Mouse (Mus musculus) urinary bladder, postnatal 14 days (tissue): ENCODE data around the gene Mier2.
A peak's percentile ranks its signal among the peaks of the same experiment; 100 is the strongest.

ENCODE experiments used
- DNase-seq: peaks from one replicate; pipeline ENCODE4 v3.0.0; 2021; ENCODE audit warnings: low spot score

Gene Mier2

GRCm38 (mm10) chr10:79554330-79555237, at the start of gene Mier2:
Gene Mier2, minus strand, starts transcription at chr10:79555199.
- peak; percentile 82 for DNase-seq

DNA sequence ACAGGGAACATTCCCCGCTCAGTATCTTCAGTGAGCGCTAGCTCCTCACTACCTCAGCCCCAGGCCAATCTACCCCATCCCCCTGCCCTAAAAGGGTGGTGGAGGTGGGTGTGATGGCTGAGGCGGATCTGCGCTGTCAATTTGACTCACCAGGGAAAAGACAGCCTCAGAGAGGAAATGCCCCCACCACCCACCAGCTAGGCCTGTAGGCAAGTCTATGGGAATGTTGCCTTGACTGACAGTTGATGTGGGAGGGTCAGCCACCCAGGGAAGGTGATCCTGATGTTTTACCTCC, 42.9 kb upstream of the Mier2 start:
- no peak for DNase-seq

DNA sequence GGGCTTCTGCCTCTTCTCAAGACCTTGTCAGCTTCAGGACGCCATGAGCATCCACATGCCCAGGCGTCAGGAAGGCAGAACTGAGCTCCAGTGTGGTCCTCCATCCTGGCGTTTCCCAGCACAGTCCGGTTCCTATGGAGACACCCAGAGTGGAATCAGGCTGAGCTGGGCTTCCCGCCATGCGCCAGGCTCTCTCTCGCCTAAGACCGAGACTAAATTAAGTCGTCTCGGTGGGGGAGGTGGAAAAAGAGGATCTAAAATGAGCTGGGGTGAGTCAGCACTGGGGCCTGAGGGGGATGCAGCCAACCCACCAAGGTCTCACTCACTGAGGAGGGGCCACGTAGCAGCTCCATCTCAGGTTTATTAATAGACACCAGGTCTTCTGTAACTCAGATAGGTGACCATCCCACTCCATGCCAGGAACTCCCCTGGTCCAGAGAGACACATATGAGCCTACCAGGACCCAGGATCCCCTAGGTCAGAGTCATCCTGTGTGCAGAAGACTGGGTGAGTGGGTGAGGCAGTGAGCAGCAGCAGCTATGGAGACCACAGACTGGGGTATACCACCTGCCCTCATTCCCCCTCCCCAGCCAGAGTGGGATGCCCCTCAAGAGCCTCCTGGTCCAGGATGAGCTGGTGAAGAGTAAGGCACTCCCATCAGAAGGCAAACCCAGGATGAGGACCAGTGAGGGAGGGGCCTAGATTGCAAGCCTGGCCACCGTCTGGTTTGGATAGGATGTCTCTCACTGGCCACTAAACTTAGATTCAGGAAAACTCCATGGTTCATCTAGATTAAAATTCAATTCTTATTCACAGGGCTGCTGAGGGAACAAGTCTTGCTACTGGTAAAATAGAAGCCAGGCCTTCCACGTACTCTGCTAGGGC, 42.3 kb upstream of the Mier2 start:
- no peak for DNase-seq

DNA sequence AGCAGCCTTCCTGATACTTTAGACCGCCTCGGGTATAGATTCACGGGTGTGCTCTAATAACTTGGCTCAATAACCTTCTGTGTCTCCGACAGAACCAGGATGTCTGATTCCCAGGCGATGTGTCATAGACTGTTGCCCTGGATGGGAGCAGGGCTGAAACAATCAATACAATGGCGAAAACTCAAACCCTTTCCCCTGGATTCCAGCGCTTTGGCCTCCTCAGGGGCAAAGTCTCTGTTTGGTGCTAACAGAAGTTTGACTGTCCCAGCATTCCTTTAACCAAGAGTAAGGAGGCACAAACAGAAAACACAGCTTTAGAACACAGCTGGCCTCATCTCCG, 40.6 kb upstream of the Mier2 start:
- no peak for DNase-seq

DNA sequence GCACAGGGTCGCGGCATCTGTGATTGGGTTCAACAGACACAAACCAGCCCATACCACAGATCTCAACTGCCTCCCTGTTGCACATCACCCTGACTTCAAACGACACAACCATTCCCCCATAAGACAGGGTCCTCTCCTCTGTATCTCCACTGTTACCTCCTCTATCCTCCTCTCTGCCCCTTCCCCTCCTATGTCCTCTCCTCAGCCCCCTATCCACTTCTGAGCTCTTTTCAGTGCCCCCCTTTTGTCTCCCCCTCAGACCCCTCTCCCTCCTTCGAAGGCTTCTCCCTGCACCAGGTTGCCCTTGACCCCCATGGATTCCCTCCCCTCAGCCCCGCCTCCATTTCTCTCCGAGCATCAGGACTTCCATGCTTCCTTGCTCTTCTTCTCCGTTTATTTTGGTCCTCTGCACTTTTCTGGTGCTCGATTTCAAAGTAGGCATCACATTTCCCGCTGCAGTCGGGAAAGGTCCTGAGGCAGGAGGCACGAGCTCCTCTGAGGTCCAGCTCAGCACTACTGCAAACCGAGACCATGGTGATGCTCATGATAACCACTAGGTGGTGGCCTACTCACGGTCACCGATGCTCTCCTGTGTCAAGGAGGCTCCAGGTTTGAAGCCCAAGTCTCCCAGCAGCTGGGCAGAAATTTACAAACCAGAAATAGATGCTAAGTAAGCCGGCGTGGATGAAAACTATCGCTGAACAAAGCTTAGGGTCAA, 40.0 kb upstream of the Mier2 start:
- peak; percentile 59 for DNase-seq

DNA sequence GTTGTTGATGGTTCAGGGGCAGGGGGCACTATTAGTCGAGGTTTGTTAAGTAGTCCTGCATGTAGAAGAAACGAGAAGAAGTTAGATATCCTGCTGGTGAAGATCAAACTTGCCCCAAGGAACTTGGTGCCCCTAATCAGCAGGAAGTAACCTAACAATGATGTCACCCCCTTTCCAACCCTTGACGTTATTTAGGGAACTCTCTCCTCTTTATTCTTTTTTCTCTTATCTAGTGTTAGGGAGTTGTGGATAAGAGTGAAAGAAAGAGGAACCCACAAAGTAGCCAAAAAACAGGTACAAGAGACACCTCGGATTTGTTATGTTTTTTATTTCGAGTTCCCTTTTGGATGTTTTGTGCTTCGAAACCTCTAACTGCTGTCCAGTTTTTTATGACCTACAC, 39.1 kb upstream of the Mier2 start:
- no peak for DNase-seq

- DNase-seq: no peak
These were observed 35.7 kb upstream of the Mier2 start for GRCm38 (mm10) chr10:79590702-79591101.

DNA sequence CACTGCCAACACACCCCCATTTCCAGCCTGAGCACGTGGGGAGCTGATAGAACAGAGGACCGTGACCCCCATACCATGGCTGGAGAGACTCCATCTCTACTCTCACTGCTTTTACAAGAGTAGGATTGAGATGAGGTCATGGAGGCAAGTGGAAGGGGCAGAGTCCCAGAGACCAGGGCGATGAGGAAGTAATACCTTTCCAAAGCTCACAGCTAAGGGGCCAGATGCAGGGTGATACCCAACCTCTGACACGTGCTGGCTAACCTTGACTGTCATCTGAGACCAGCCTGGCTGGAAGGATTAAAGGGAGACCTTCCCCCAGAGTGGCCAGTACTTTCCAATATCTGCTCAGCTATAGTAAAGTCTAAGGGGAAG, 32.7 kb upstream of the Mier2 start:
- DNase-seq: no peak

- DNase-seq: no peak
These were observed 32.2 kb upstream of the Mier2 start, which contains the start of gene Theg for GRCm38 (mm10) chr10:79587061-79587751. Gene Theg, minus strand, starts transcription at chr10:79587331.

DNA sequence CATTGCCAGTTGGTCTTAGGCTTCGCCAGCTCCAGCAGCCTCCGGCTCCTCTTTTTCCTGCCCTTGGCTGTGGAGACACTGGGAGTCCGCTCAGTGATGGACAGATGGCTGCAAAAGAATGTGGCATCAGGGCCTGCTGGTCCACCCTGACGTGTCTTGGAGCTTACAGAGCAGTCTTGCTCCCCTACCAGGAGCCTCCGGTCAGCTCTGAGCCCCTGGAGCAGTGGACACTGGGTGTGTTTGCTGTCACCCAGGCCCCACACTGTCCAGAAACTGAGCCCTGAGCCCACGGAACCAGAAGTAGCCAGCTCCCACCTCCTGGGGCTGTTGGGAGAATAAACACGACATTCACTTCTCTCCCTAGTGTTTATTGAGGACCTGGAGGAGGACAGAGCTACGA, 31.2 kb upstream of the Mier2 start:
- no peak for DNase-seq

GRCm38 (mm10) chr10:79585723-79586122, 30.7 kb upstream of the Mier2 start:
- no peak for DNase-seq

- no peak for DNase-seq
These were observed 30.1 kb upstream of the Mier2 start for GRCm38 (mm10) chr10:79585136-79585535.

GRCm38 (mm10) chr10:79584426-79584825, 29.4 kb upstream of the Mier2 start:
- no peak for DNase-seq

DNA sequence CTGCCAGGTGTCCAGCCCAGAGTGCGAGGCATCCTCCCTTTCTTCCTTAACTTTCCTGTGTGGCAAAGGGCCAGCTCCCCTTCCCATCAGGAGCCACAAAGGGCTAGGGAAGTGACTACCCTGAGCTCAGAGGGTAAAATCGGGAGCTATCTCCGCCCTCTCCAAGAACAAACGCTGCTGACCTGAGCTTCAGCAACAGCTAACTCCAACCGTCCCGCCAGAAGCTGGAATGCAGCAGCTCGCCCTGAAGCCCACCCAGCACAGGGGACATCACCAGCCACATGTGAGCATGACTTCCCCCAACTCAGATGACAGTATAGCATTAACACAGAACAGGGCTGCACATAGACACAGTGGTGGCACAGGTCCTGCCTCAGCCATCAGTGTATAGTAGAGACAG, 29.0 kb upstream of the Mier2 start:
- DNase-seq: no peak

GRCm38 (mm10) chr10:79581501-79581900, 26.5 kb upstream of the Mier2 start:
- DNase-seq: no peak

GRCm38 (mm10) chr10:79580811-79581210, 25.8 kb upstream of the Mier2 start:
- peak; percentile 21 for DNase-seq

DNA sequence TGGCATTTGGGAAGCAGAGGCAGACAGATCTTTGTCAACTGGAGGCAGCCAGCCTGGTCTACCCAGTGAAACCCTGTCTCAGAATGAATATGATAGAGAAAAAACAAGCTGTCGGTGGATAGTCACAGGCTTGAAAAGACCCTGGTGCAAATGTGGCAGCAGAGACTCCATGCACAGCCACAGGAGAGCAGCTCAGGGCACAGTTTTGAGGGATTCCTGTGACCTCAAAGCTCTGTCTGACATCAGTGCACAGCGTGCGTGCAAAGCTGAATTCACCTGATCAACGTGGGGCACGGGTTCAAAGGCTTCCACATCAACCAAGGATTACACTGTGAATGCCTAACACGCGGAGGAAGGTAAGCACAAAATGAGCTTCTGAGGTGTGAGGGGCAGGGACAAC, 25.4 kb upstream of the Mier2 start:
- no peak for DNase-seq

GRCm38 (mm10) chr10:79579781-79580180, 24.8 kb upstream of the Mier2 start:
- no peak for DNase-seq

DNA sequence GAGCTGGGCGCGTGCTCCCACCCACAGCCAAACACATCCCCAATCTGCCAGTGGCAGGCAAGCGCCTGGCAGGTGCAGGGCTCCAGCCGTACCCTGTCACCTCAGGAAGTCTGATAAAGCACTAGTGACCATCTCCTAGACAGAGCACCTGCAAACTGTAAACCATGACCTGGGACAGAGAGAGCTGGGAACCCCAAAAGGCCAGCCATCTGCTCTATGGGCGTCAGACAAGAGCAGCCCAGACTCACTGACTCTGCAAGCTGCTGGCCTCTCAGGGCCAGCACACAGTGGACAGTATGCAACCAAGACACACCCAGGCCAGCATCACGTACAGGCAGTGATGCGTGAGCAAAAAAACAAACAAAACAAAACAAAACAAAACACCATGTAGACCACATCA, 23.9 kb upstream of the Mier2 start:
- DNase-seq: no peak

DNA sequence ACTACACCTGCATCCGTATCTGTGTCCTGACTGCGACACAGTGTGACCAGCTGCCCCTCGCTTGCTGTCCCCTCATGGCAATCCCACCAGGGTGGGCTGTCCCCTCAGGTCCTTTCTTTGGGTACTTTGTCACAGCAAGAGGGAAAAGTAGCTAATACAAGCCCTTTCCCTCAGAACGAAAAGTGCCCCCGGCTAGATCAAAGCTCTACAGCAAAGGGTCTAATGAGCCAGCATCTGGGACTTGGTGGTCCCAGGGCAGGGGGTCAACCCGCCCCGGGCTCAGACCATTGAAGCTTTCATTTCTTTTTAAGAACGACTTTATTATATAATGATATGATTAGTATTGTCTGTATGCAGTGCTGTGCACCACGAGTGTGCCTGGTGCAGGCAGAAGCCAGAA, 23.3 kb upstream of the Mier2 start:
- no peak for DNase-seq

DNA sequence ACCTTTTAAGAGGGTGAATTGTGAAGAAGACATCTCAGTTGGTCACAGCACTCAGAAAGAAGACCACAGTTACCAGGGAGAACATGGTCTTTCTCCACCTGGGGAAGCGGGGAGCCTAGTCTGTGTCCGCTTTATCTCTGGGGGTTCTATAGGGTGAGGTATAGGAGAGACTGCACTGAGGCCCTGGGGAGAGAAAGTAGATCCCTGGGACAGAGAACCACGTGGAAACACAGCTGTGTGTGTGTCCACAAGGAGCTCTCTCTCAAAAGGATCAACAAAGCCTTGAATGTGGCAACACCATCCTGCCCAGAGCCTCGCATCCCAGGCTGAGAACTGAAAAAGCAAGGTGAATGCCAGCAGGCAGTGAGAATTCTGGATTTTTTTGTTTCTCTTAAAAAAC, 22.4 kb upstream of the Mier2 start:
- DNase-seq: no peak

- DNase-seq: no peak
These were observed 20.8 kb upstream of the Mier2 start for GRCm38 (mm10) chr10:79575754-79576153.
